Mouse (Mus musculus): Measurements from ENCODE around the gene Exoc3l4.

DNA sequence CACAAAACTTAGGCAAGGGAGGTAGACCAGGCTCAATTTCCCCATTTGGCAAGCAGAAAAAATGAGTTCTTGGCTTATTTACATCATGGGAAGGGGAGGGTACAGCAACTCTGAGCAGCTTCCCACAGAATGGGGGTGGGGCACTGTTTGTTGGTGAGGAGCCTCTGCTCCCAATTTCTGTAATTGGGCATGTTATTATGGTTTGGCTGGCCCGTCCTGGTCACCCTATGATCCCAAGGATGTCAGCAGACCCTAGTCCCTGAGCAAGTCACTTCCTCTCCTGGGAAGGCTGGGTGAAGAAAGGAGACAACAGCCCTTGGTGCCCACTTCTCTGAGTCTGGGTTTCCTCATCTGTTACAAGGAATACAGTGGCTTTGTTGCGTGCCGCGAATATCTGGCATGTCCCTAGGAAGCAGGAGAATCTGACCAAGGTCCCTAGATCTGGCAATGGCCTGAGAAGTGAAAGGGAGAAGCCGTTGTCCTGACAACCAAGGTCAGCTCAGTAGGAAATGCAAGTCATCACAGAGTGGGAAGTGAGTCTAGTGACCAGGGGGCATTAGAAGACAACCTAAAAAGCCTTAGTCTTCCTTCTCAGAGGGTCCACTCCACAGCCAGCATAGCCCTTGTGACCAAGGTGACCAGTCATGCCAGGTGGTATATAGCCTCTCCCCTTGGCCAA is 20.5 kb downstream of the Exoc3l4 start:
- no peak for TF ChIP-seq MAFK (IDR thresholded peaks at IDR 0.05; ENCODE audit: borderline replicate concordance, low read depth, low read length)
- no peak for TF ChIP-seq CHD2 (IDR thresholded peaks at IDR 0.05; ENCODE audit: low read length)
